Mouse (Mus musculus) heart, postnatal 0 days (tissue): ENCODE measurements at regions not wholly inside any gene's neighbourhood (a gene's known extent, or its start where the extent isn't known, plus 50 kb on each side); places are given as distances from the start of the nearest gene placed in this dataset.

ENCODE experiments used
- ATAC-seq: fragments of 200-750 bp; cut with Nextera tagmentation; 2 replicates; pipeline ENCODE4 v1.8.0; 2017; ENCODE audit warnings: low read depth, moderate number of reproducible peaks, moderate library complexity; ENCODE audit not compliant: insufficient read depth
- DNase-seq: peaks from one replicate; pipeline ENCODE4 v3.0.0-alpha.2; 2016; ENCODE audit warnings: low spot score
- H3K27ac ChIP-seq: fragments of 300-500 bp; sonication (generic); 2 replicates; pipeline ENCODE4 v1.5.1; 2014; ENCODE audit warnings: low read depth, mild to moderate bottlenecking
- H3K27me3 ChIP-seq: fragments of 300-500 bp; sonication (generic); 2 replicates; pipeline ENCODE4 v1.6.1; 2014; ENCODE audit warnings: low read length, mixed read lengths; ENCODE audit not compliant: control insufficient read depth, insufficient read depth
- H3K36me3 ChIP-seq: fragments of 300-500 bp; sonication (generic); replicated peaks from 2 replicates; pipeline ENCODE4 v1.6.1; 2014; ENCODE audit warnings: low read length, mixed read lengths; ENCODE audit not compliant: control insufficient read depth, insufficient read depth
- H3K4me1 ChIP-seq: fragments of 300-500 bp; sonication (generic); 2 replicates; pipeline ENCODE4 v1.6.1; 2014; ENCODE audit warnings: antibody characterized with exemption; ENCODE audit not compliant: control insufficient read depth, insufficient read depth
- H3K4me2 ChIP-seq: fragments of 300-500 bp; sonication (generic); 2 replicates; pipeline ENCODE4 v1.6.1; 2014; ENCODE audit warnings: low read depth, mild to moderate bottlenecking, low read length, moderate library complexity
- H3K4me3 ChIP-seq: fragments of 300-500 bp; sonication (generic); 2 replicates; pipeline ENCODE4 v1.5.1; 2014; ENCODE audit warnings: low read depth, low read length
- H3K9ac ChIP-seq: fragments of 300-500 bp; sonication (generic); replicated peaks from 2 replicates; pipeline ENCODE4 v1.6.1; 2014; ENCODE audit warnings: low read depth, low read length, mixed read lengths
- H3K9me3 ChIP-seq: fragments of 300-500 bp; sonication (generic); replicated peaks from 2 replicates; pipeline ENCODE4 v1.6.1; 2016; ENCODE audit warnings: low read length; ENCODE audit not compliant: control insufficient read depth
- CTCF ChIP-seq: IDR thresholded peaks from 2 replicates; pipeline ENCODE4 v1.5.1; 2016; ENCODE audit warnings: antibody characterized with exemption, control low read depth, low read depth
- EP300 ChIP-seq: IDR thresholded peaks from 2 replicates; pipeline ENCODE4 v1.6.1; 2016; ENCODE audit warnings: antibody characterized with exemption, low read depth
- WGBS: fragments of 180-500 bp; shearing (Covaris S2); extraction: QIAGEN DNeasy Blood & Tissue Kit; methylation state at CpG from one replicate; pipeline ENCODE4 v1.1.7; 2014; 5-methylcytosine and 5-hydroxymethylcytosine counted together

DNA sequence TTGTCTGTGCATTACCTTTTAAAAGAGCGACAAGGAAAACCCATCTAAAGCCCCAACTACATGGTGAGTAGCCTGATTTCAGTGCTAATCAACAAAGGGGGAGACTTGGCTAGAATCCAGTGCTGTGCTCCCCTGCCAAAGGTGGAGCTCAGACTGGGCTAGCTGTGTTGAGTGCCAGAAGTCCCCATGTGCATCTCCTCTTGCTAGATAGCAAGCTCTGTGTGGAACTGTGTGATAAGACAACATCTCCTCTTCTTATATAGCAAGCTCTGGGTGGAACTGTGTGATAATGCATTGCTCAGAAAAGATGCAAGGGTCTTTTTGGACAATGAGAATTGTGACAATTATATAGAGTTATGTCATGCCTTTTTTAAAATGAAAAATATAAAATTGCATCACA, 741.4 kb downstream of the Adam6a start:
- H3K4me2 ChIP-seq: no peak overlapping the region
- no peaks in the 10 kb centered on the region for H3K36me3 ChIP-seq
- no peak overlapping the region for H3K9ac ChIP-seq
- 69% methylated on average over 1 of the region's 1 CpGs for WGBS
- ATAC-seq (no peak), DNase-seq (no peak)
- no peak for TF ChIP-seq CTCF
- no peak for TF ChIP-seq EP300
- no peaks in the 10 kb centered on the region for H3K27me3 ChIP-seq
- no peak overlapping the region for H3K4me3 ChIP-seq
- peaks cover 18% of the 10 kb centered on the region for H3K9me3 ChIP-seq
- no peak overlapping the region for H3K27ac ChIP-seq
- H3K4me1 ChIP-seq: no peaks in the 10 kb centered on the region

DNA sequence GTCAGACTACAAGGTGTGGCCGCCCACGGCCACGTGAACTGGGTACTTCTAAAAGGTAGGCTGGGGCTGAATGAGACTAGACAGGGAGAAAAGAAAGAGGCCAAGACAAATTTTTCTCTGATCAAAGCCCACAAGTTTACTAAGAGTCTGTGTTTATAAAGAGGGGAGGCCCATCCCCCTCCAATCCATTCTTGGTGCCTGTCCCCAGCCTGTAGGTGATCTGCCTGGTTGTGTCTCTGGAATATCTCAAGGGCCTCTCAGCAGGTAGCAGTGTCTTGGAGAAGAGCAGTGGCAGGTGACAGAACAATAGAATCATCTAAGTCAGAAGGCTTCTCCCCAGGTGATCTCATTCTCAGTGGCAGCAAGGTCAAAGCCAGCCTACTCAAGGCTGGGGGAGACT, 743.3 kb downstream of the Adam6a start:
- ATAC-seq (no peak), DNase-seq (no peak)
- TF ChIP-seq CTCF (no peak), EP300 (no peak)
- no peak overlapping the region for H3K4me3 ChIP-seq
- H3K9ac ChIP-seq: no peak overlapping the region
- WGBS: 81% methylated on average over 3 of the region's 3 CpGs
- H3K27ac ChIP-seq: no peak overlapping the region
- H3K27me3 ChIP-seq: no peaks in the 10 kb centered on the region
- peaks cover 18% of the 10 kb centered on the region for H3K9me3 ChIP-seq
- no peak overlapping the region for H3K4me2 ChIP-seq
- no peaks in the 10 kb centered on the region for H3K4me1 ChIP-seq
- no peaks in the 10 kb centered on the region for H3K36me3 ChIP-seq

DNA sequence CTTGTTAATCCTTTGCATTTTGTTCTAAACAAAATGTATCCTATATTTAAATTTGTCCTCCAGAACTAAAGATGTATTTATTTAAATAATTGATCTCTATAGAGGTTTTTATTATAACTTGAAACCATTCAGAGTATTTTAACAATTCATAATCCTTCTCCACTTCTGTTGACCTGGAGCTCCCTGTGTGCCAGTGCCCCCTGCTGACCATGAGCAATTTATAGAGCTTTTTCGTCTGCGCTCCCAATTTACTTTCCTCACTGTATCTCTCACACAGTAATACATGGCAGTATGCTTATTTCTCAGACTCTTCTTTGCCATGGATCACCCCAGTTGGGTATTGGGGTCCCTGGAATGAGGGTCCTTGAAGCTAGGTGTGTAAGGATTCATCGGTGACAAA, 747.4 kb downstream of the Adam6a start:
- H3K4me2 ChIP-seq: no peak overlapping the region
- 77% methylated on average over 3 of the region's 3 CpGs for WGBS
- peaks cover 15% of the 10 kb centered on the region for H3K9me3 ChIP-seq
- no peak overlapping the region for H3K4me3 ChIP-seq
- ATAC-seq (no peak), DNase-seq (no peak)
- no peaks in the 10 kb centered on the region for H3K4me1 ChIP-seq
- no peaks in the 10 kb centered on the region for H3K27me3 ChIP-seq
- no peak overlapping the region for H3K27ac ChIP-seq
- TF ChIP-seq EP300: no peak
- TF ChIP-seq CTCF: no peak
- no peaks in the 10 kb centered on the region for H3K36me3 ChIP-seq
- H3K9ac ChIP-seq: no peak overlapping the region

DNA sequence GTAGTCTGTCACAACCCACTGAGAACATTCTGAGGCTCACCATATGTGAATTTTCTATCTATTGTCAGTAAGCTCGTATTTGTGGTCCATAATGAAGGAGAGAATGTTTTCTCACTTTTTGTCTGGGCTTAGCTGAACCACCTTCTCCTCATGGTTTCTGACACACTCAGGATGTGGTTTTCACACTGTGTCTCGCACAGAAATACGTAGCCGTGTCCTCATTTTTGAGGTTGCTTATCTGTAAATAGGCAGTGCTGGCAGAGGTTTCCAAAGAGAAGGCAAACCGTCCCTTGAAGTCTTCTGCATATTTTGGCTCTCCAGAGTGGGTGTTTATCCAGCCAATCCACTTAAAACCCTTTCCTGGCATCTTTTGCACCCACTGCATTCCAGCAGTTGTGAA, 756.1 kb downstream of the Adam6a start:
- no peak overlapping the region for H3K27ac ChIP-seq
- DNase-seq: no peak
- TF ChIP-seq CTCF: no peak
- TF ChIP-seq EP300: no peak
- 66% methylated on average over 5 of the region's 5 CpGs for WGBS
- H3K4me3 ChIP-seq: no peak overlapping the region
- no peak for ATAC-seq
- no peak overlapping the region for H3K9ac ChIP-seq
- H3K4me2 ChIP-seq: no peak overlapping the region
- no peaks in the 10 kb centered on the region for H3K36me3 ChIP-seq
- no peaks in the 10 kb centered on the region for H3K27me3 ChIP-seq
- H3K4me1 ChIP-seq: no peaks in the 10 kb centered on the region
- 0 out of 2 replicates have a peak, but pooled peaks cover 7% of the 10 kb centered on the region for H3K9me3 ChIP-seq

DNA sequence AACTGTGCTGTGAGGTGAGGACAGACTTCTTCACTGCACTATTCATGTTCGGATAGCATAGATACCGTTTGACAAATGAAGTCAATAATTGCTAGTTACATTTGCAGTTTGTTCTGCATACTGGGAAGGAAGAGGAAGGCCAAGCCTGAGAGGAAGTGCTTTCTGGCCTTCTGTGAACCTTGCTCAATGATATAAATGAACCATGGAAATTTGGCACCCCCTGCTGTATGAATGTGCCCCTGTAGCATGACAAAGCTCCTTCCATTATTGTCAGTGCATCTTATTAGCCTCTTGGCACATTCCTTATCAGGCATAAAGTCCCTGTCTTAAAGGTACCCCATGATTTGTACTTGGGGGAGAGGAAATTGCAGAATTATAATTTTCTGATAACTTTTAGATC, 758.0 kb downstream of the Adam6a start:
- H3K4me2 ChIP-seq: no peak overlapping the region
- no peak overlapping the region for H3K4me3 ChIP-seq
- no peaks in the 10 kb centered on the region for H3K4me1 ChIP-seq
- no peak for TF ChIP-seq EP300
- TF ChIP-seq CTCF: no peak
- H3K27me3 ChIP-seq: no peaks in the 10 kb centered on the region
- no peak overlapping the region for H3K27ac ChIP-seq
- ATAC-seq (no peak), DNase-seq (no peak)
- H3K36me3 ChIP-seq: no peaks in the 10 kb centered on the region
- 66% methylated on average over 2 of the region's 2 CpGs for WGBS
- no peak overlapping the region for H3K9ac ChIP-seq
- H3K9me3 ChIP-seq: 0 out of 2 replicates have a peak, but pooled peaks cover 7% of the 10 kb centered on the region

DNA sequence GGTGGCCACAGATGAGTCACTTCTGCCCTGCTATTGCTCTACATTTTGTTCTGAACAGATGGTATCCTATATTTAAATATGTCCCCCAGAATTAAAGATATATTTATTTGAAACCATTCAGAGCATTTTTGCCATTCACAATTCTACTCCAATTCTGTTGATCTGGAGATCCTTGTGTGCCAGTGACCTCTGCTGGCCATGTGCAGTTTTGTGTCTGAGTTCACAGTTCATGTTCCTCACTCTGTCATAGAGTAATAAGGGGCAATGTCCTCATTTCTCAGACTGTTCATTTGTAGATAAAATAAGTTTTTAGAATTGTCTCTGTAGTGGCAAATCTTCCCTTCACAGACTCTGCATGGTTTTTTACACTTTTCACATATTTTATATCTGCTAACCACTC, 788.8 kb downstream of the Adam6a start:
- no peak for DNase-seq
- no peak for TF ChIP-seq CTCF
- no peak for TF ChIP-seq EP300
- H3K4me3 ChIP-seq: no peak overlapping the region

More for the DNA sequence above, 788.8 kb downstream of the Adam6a start:
- Histone ChIP-seq H3K4me2 (no peak overlapping the region), H3K36me3 (no peaks in the 10 kb centered on the region), H3K9ac (no peak overlapping the region), H3K27ac (no peak overlapping the region), H3K4me1 (no peaks in the 10 kb centered on the region), H3K27me3 (no peaks in the 10 kb centered on the region), H3K9me3 (peaks cover 8% of the 10 kb centered on the region; the same call in 1 of the 2 replicates)
- no peak for ATAC-seq
